Mouse (Mus musculus): ENCODE measurements around the gene Brix1. TPM values are rescaled to one million over a fixed set of nuclear protein-coding genes. Genes with fewer than 3 reads are reported as not detected.

Brix1 gene
- polyA plus RNA-seq, 1 experiment = not detected

DNA sequence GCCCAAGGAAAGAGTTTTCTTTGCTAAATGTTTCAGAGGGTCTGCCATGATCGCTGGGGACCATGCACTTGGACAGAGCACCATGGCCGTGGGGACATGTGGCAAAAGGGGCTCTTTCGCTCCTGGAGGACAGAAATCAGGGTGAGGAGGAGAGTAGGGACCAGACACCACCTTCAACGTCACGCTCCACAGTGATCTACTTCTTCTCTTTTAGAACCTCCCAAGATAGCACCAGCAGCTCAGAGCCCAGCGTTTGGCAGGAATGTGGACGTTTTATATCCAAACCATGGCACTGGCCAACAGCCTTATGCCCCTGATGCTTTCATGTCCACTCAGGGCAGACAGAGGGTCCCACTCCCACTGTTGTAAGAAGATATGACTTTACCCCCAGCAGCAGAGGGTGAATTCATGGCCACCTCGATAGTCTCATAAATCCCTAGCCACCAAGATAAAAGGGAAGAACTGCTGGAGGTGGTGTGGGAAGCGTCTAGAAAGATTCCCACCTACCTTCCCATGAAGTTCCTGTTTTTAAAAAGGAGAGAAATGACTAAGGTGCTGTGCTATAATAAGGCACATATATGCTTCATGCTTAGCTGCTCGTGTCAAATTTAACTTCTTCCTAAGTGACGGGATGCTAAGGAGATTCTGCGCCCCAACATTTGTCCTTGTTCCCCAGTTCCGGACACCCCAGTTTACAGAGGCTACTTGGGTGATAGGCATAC lies 59.0 kb downstream of the Brix1 start:
- TF ChIP-seq POLR2A (IDR thresholded peaks at IDR 0.05; ENCODE audit: insufficient read depth, low read depth, low read length) = no peak
- no peak for TF ChIP-seq CTCF (IDR thresholded peaks at IDR 0.05; ENCODE audit: insufficient read depth, low read depth, low read length)
- WGBS = 92% methylated on average over 13 of the region's 13 CpGs
- Histone ChIP-seq H3K4me3 (ENCODE audit: insufficient read depth, low read depth, low read length) (no peak overlapping the region), H3K4me1 (ENCODE audit: control insufficient read depth, insufficient read depth, low read length) (no peaks in the 10 kb centered on the region), H3K27ac (ENCODE audit: insufficient read depth, low read depth, low read length) (no peak overlapping the region)

DNA sequence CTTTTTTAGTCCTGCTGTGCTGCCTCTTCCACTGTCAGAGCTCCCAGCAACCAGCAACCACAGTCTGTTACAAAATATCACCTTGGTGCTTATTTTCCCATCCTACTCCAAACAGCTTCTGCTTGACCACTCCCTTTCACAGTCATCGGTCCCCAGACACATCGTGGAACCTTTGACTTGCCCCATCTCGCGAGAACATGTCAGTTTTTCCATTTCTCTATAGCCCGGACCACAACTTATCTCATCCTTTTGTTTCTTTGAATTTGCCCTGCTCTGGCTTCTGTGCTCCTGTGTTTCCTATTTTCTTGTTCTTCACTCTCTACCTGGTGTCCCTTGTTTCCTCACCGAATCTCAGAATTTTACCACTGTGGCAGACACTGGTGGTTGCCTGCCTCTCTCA lies 59.6 kb downstream of the Brix1 start:
- H3K27ac ChIP-seq (ENCODE audit: insufficient read depth, low read depth, low read length) = no peak overlapping the region

More for the DNA sequence above, 59.6 kb downstream of the Brix1 start:
- TF ChIP-seq POLR2A (IDR thresholded peaks at IDR 0.05; ENCODE audit: insufficient read depth, low read depth, low read length) = no peak
- TF ChIP-seq CTCF (IDR thresholded peaks at IDR 0.05; ENCODE audit: insufficient read depth, low read depth, low read length) = no peak
- no peaks in the 10 kb centered on the region for H3K4me1 ChIP-seq (ENCODE audit: control insufficient read depth, insufficient read depth, low read length)
- no peak overlapping the region for H3K4me3 ChIP-seq (ENCODE audit: insufficient read depth, low read depth, low read length)
- WGBS = 97% methylated on average over 6 of the region's 6 CpGs

Other genes with a start within 250 kb of the Brix1 start
- gene Gm21973, start 160.6 kb downstream of the Brix1 start, polyA plus RNA-seq (2012; ENCODE audit: insufficient read depth, insufficient read length, low replicate concordance, missing spikeins) = not detected in 2 replicates
- gene Agxt2, start 127.4 kb downstream of the Brix1 start, polyA plus RNA-seq (2012; ENCODE audit: insufficient read depth, insufficient read length, low replicate concordance, missing spikeins) = not detected in 2 replicates
- gene Dnajc21, start 15.4 kb downstream of the Brix1 start, polyA plus RNA-seq (2012; ENCODE audit: insufficient read depth, insufficient read length, low replicate concordance, missing spikeins) = not detected in 2 replicates
- not detected in 2 replicates for gene Rad1, start 71 bp upstream of the Brix1 start, polyA plus RNA-seq (2012; ENCODE audit: insufficient read depth, insufficient read length, low replicate concordance, missing spikeins)
- gene Ttc23l, start 72.7 kb upstream of the Brix1 start, polyA plus RNA-seq (2012; ENCODE audit: insufficient read depth, insufficient read length, low replicate concordance, missing spikeins) = not detected in 2 replicates
- gene Rai14, start 228.7 kb upstream of the Brix1 start, polyA plus RNA-seq (2012; ENCODE audit: insufficient read depth, insufficient read length, low replicate concordance, missing spikeins) = not detected in 2 replicates

Data from olfactory bulb, adult 2 months (tissue).